Mouse (Mus musculus) megakaryocyte, embryonic 14.5 days (primary cell): ENCODE data around the gene Drc1. TPM values are rescaled to one million over a fixed set of nuclear protein-coding genes. Genes with fewer than 3 reads are reported as not detected.

ENCODE experiments used
- H3K27me3 ChIP-seq: replicated peaks from 2 replicates; pipeline ENCODE3; 2012; ENCODE audit warnings: inconsistent platforms
- H3K36me3 ChIP-seq: replicated peaks from 2 replicates; pipeline ENCODE3; 2012; ENCODE audit warnings: low read length, inconsistent platforms, mixed read lengths
- H3K4me1 ChIP-seq: 2 replicates; pipeline ENCODE4 v1.6.1; 2012; ENCODE audit warnings: inconsistent platforms
- H3K4me3 ChIP-seq: replicated peaks from 2 replicates; pipeline ENCODE3; 2012; ENCODE audit warnings: moderate library complexity, mild to moderate bottlenecking, inconsistent platforms
- H3K9me3 ChIP-seq: 2 replicates; pipeline ENCODE4 v1.6.1; 2012; ENCODE audit warnings: inconsistent platforms
- FLI1 ChIP-seq: IDR thresholded peaks from 2 replicates; pipeline ENCODE4 v1.6.1; 2012; ENCODE audit warnings: low read length, inconsistent platforms, mixed read lengths
- GATA1 ChIP-seq: IDR thresholded peaks from 3 replicates; pipeline ENCODE4 v1.6.1; 2012; ENCODE audit warnings: mixed read lengths, low read length, inconsistent platforms, borderline replicate concordance
- polyA plus RNA-seq: library from polyadenylated mRNA; stranded (reverse); fragments of >175 nt; gene quantifications from 2 replicates; pipeline ENCODE4 v1.2.3, GENCODE M21; 2012; ENCODE audit warnings: low replicate concordance; ENCODE audit not compliant: insufficient read depth

The Drc1 gene
- polyA plus RNA-seq, 1 experiment = not detected

DNA sequence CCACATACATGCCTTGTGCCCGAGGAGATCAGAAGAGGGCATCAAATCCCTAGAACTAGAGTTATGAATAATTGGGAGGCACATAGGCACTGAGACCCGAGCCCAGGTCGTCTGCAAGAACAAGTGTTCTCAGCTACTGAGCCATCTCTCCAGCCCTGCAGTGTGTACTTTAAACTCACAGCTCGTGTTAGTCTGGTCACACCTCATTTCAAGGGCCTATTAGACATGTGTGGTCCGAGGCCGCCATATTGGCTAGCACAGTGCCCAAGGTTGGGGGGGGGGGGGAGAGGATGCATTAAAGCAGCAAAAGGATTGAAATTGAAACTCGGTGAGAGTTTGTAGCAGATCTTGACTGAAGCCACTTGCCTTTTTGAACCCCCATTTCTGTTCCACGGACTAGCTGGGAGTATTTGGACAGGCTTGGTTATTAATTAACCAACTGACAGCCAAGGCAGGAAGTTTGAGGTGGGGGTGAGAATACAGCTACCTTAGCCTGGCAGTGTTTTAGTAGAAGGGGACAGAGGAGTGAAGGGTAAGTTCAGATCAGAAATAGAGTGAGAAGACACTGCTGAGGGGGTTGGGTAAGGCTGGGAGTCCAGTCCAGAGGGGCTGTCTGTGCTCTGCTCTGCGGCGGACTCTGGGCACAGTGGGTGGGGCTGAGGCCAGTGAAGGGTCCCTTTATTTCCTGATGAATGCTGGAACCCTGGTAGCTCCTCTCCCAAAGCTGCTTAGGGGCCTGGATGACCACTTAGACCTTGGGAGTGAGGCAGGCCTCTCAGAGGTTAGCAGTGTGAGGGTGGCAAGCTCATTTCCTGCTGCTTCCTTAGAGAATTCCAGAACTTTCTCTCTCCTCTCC lies 5.0 kb downstream of the Drc1 start:
- Histone ChIP-seq H3K36me3 (no peaks in the 10 kb centered on the region), H3K4me3 (no peak overlapping the region), H3K9me3 (peaks cover 23% of the 10 kb centered on the region), H3K4me1 (peaks cover 3% of the 10 kb centered on the region; the same call in 1 of the 2 replicates), H3K27me3 (peaks cover 17% of the 10 kb centered on the region)
- TF ChIP-seq GATA1 = no peak
- TF ChIP-seq FLI1 = no peak

DNA sequence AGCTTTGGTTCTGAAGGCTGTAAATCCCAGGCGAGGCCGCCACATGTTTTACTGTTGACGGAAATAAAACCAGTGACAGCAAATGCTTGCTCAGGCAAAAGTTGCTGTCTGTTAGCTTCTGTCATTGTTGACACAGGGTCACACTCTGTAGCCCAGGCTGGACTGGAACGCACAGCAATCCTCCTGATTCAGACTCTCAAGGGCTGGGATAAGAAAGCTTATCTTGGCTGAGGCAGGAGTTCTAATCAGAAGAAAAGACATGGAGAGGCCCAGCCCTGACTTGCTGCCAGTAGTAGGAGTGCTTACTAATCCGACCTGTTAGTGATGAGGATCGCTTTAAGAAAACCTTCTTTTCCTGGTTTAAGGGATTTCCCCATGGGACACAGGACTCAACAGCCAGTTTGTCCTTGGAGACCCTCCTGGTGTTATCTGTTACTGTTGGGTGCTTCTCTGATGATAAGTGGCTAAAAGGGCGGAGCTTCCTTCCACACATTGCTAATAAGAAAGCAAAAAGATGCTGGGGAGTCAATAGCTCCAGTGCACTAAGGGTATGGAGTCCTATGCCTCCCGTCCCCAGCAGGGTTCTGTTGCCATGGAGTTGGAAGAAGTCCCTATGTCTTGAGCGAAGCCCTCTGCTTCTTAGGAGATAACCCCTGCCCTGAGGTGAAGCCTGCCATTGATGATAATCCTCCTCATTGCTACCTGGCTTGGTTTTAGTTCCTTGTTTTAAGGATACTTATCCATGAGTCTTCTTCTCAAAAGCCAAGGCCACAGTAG lies 6.1 kb downstream of the Drc1 start:
- Histone ChIP-seq H3K27me3 (peaks cover 11% of the 10 kb centered on the region), H3K9me3 (peaks cover 20% of the 10 kb centered on the region), H3K4me3 (no peak overlapping the region), H3K36me3 (no peaks in the 10 kb centered on the region), H3K4me1 (no peaks in the 10 kb centered on the region)
- TF ChIP-seq GATA1 = no peak
- TF ChIP-seq FLI1 = no peak

DNA sequence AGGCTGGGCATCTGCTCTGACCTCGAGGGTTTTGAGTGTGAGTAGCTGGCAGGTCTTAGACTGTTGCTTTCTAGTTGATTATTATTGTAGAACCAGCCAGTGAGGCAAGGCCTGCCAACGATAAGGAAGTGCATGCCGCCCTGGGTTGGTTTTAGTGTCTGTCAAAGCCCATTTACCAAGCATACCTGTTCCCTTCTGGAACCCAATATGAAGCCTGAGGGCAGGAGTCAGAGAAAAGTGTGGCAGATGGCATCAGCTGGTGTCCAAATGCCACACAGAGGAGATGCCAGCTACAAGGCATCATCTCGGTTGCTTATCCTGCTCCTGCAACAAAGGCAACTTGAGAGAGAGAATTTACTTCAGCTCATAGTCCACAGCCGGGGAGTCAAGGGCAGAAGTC lies 59.6 kb downstream of the Drc1 start:
- peaks cover 16% of the 10 kb centered on the region for H3K4me1 ChIP-seq
- peaks cover 31% of the 10 kb centered on the region for H3K27me3 ChIP-seq
- no peaks in the 10 kb centered on the region for H3K36me3 ChIP-seq
- H3K9me3 ChIP-seq = no peaks in the 10 kb centered on the region
- H3K4me3 ChIP-seq = no peak overlapping the region
- TF ChIP-seq GATA1 = no peak
- TF ChIP-seq FLI1 = no peak

DNA sequence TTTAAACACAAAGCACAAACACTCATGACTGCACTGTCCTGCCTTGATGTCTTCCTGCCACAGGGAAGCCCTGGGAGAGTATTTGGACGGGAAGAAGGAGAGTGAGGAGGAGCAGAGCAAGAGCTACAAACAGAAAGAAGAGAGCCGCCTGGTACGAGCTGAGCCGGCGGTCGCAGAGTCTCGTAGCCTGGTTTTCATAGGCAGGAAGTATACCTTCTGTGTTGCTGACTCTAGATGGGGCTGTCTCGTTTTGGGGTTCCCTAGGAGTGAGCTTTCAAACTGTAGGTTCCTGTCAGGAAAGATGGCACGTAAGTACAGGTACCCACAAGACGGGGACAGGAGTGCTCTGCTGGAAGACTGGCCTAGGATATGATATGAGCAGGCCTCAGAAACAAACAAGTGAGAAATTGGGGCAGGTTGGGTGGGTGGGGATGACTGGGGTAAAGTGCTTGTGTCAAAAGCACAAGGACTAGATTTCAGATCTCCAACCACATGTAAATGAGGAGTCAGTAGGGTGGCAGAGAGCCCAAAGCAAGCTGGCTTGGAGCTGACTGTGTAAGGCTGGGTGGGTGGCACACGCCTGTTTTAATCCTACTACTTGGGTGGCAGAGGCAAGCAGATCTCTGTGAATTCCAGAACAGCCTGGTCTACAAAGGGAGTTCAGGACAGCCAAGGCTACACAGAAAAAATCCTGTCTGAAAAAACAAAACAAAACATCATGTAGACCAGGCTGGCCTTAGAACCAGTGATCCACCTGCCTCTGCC lies 60.6 kb downstream of the Drc1 start:
- no peaks in the 10 kb centered on the region for H3K9me3 ChIP-seq

DNA sequence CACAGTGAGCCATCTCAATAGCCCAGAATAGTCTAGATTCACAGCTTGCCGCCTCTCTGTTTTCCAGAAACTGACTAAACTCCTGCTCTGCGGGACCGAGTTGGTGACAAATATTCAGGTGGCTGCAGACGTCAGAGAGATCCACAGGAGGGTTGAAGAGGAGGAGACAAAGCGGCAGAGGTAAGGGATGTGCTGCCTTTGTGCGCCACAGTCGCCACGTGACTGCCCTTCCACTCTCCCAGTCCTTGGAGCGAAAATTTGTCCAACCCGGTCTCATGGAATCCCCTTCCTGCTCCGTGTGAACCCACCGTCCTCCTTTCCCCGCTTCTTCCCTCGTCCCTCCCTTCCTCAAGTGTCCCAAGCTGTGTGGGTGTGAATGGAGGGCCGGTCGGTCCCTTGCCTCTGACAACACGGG lies 61.4 kb downstream of the Drc1 start:
- Histone ChIP-seq H3K4me3 (peak overlapping the region; percentile 70), H3K27me3 (peaks cover 43% of the 10 kb centered on the region), H3K9me3 (no peaks in the 10 kb centered on the region), H3K4me1 (peaks cover 16% of the 10 kb centered on the region), H3K36me3 (no peaks in the 10 kb centered on the region)
- no peak for TF ChIP-seq GATA1
- no peak for TF ChIP-seq FLI1

More for the DNA sequence above, 60.6 kb downstream of the Drc1 start:
- H3K27me3 ChIP-seq = peaks cover 36% of the 10 kb centered on the region
- H3K4me3 ChIP-seq = no peak overlapping the region
- H3K4me1 ChIP-seq = peaks cover 16% of the 10 kb centered on the region
- TF ChIP-seq GATA1 (no peak), FLI1 (no peak)
- H3K36me3 ChIP-seq = no peaks in the 10 kb centered on the region

DNA sequence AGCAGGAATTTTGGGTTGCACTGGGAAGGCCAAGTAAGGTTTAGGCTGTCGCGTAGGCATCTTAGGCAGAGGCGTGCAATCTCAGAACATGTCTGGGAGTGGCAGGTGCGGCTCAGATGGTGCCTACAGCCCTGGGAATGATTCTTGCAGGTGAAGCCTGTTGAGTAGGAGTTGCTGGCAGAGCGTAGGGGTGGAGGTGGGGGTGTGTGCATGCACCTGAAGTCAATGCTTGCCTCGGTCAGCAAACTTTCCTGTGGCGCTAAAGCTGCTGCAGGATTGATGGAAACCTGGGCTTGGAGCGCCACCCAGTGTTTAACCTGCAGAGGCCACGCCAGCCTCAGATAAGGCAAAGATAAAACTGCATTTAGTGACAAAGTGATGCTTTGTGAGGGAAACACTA lies 61.9 kb downstream of the Drc1 start:
- H3K36me3 ChIP-seq = no peaks in the 10 kb centered on the region
- no peaks in the 10 kb centered on the region for H3K9me3 ChIP-seq
- peak overlapping the region; percentile 79 for H3K4me3 ChIP-seq
- TF ChIP-seq GATA1 = peak; percentile 39; the same call in 1 of the 3 replicates
- TF ChIP-seq FLI1 = no peak
- peaks cover 16% of the 10 kb centered on the region for H3K4me1 ChIP-seq
- H3K27me3 ChIP-seq = peaks cover 47% of the 10 kb centered on the region

DNA sequence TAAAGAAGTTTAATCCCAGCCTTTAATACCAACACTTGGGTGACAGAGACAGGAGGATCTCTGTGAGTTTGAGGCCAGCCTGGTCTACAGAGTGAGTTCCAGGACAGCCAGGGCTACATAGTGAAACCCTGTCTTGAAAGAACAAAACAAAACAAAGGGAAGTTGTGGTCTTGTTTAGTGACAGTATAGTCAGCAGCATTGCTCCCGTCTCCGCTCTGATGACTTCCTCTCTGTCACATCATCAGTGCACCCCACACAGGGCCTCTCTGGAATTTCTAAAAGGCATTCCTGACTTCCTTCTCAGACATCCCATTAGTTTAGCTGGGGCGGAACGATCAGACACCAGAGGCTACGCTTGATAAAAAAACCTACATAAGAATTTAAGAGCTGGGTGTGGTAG lies 62.7 kb downstream of the Drc1 start:
- H3K9me3 ChIP-seq = no peaks in the 10 kb centered on the region
- TF ChIP-seq FLI1 (no peak), GATA1 (no peak)
- peaks cover 52% of the 10 kb centered on the region for H3K27me3 ChIP-seq
- no peak overlapping the region for H3K4me3 ChIP-seq
- no peaks in the 10 kb centered on the region for H3K36me3 ChIP-seq
- H3K4me1 ChIP-seq = peaks cover 16% of the 10 kb centered on the region

DNA sequence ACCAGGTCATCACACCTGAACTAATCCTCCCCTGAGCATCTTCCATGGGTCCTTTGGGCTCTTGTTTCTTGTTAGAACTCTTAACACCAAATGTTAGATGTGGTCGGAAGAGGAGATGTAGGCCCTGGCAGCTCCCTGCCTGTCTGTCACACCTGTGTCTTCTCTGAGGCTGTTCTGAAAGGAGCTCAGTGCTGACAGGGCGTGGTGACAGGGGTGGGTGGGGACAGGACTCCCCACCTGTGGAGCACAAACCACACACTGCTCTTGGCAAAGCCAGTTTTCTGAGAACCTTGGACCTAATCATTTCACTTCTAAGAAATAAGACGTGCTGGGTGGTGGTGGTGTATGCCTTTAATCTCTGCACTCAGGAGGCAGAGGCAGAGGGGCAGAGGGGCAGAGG lies 72.4 kb downstream of the Drc1 start:
- H3K9me3 ChIP-seq = no peaks in the 10 kb centered on the region
- H3K4me3 ChIP-seq = no peak overlapping the region
- H3K27me3 ChIP-seq = peaks cover 26% of the 10 kb centered on the region
- no peaks in the 10 kb centered on the region for H3K36me3 ChIP-seq
- H3K4me1 ChIP-seq = no peaks in the 10 kb centered on the region
- TF ChIP-seq FLI1 (no peak), GATA1 (no peak)

DNA sequence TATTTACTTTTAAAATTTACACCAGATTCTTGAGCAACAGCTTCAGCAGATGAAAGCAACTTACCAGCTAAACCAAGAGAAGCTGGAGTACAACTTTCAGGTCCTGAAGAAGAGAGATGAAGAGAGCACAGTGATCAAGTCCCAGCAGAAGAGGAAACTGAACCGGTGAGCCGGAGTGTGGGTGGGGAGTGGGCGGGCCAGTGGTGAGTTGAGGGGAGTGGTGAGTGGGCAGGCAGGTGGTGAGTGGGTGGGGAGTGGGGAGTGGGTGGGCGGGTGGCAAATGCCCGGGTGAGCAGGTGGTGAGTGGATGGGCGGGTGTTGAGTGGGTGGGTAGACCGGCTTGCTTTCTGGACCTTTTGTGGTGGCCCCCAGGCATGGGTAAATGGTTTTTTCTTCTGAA lies 73.9 kb downstream of the Drc1 start:
- Histone ChIP-seq H3K4me1 (no peaks in the 10 kb centered on the region), H3K36me3 (no peaks in the 10 kb centered on the region), H3K4me3 (no peak overlapping the region), H3K9me3 (no peaks in the 10 kb centered on the region), H3K27me3 (peaks cover 36% of the 10 kb centered on the region)
- no peak for TF ChIP-seq GATA1
- no peak for TF ChIP-seq FLI1

DNA sequence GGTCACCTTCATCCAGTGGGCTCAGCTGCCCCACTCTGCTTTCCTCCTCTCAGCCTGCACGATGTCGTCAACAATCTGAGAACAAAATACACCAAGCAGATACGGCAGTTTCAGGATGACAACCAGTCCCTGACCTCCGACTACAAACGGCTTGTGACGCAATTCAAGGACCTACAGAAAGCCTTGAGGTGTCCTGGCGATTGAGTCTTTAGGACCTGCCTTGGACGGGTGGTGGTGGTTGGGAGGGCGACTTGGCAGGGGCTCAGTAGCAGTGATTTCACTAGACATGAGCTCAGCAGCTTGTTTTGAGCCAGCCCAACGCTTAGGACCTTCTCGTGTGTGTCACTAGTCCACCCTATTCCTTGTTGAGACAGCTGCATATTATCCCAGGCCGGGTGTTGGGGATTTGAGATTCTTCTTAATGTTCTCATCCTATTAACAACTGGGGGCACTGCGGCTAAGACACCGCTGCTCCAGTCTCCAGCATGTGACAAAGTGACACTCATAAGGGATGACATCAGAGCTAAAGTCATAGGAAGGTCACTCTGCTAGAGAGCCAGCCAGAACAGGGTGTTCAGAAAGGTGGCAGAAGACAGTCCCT lies 74.5 kb downstream of the Drc1 start:
- Histone ChIP-seq H3K4me3 (no peak overlapping the region), H3K9me3 (no peaks in the 10 kb centered on the region), H3K36me3 (no peaks in the 10 kb centered on the region), H3K27me3 (peaks cover 34% of the 10 kb centered on the region), H3K4me1 (no peaks in the 10 kb centered on the region)
- no peak for TF ChIP-seq FLI1
